Mouse (Mus musculus) ovary, adult 18-20 months (tissue): ENCODE data around the gene Urb1.
"Not testable (repeated sequence)": the region's sequence is repeated elsewhere in the genome, so short reads cannot be mapped to it uniquely, and the experiment has no call there.

Experiments used
- DNase-seq: peaks from one replicate; pipeline ENCODE4 v3.0.0; 2022; ENCODE audit warnings: low spot score, mixed read lengths

Urb1 gene

DNA sequence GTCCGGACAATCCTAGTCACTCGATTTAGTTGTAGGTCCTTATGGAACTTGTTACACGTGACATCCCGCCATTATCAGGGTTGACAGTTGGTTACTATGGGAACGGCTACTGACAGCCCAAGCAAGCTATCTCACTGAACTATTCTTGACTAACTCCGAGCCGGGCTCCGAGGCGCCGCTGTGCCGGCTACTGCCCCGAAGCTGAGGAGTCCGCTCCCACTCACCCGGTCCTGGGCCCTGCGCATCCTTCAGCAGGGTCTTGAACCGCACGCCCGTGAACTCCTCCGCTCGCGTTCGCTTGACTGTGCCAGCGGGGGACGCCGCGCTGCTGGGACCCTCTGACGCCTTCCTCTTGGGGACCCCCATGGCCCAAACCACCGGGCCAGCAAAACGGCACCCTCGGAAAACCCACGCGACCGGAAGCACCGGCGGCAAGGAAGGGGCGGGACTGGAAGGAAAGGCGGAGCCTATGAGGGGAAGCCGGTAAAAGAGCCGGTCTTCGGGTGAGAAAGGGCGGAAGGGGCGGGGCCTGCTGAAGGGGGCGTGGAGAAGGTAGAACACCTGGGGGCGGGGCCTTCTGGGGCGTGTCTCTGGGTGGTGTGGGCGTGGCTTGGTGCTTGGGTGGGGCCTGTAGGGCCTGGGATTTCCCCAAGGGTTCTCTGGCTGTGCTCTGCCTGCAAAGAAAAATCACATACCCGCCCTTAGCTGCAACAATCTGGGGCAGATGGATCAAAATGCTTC is at the start of gene Urb1:
Urb1 (minus strand) TSS at position 439 of the 741 bp plus-strand sequence.
- peak; percentile 95 for DNase-seq

DNA sequence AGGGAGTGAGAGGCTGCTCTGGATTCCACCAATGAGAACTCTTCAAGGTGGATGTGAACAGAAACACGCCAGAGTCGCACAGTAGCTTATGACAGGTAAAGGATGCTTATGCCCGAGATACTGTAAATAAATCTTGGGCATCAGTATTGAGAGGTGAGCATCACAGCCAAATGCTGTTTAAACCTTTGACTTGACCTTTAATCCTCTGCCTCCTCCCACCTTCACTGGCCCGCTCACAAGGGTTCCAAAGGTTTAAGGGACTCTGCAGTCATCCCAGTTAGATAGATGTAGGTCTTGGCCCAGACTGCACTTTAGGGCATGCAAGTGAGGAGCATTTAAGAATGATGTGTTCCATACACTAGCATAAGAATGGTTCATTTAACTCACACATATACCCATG is 48.0 kb upstream of the Urb1 start:
- no peak for DNase-seq

DNA sequence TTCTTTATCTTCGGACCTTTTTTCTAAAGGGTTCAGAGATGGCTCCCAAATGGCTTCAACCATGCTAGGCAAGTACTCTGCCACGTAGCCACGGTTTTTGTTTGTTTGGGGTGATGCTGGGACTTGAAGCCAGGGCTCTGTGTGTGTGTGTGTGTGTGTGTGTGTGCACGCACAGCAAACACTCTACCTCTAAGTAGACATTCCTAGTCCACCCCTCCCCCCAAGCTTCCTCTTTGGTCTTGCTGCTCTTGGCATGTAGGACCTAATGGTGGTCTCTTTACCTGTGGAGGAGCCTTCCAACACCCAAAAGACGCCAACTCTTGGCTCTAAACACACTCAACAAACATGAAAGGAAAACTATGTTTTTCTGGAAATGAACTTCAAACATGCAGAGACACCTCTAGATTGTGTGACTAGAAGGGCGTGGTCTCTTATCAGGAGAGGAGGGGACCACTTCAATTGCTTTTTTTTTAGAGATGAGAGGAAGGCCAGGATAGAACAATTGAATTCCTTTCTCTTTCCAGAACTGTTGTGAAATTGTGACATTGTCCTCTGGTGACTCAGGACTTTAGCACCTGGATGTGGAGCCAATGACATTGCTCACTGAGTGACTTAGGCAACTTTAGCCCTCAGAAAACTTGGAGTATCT is 46.5 kb upstream of the Urb1 start:
- no peak for DNase-seq

- DNase-seq, result no peak
These were observed 41.6 kb upstream of the Urb1 start for GRCm38 (mm10) chr16:90851621-90852334.

GRCm38 (mm10) chr16:90850881-90851280 is 40.7 kb upstream of the Urb1 start:
- DNase-seq, result no peak

GRCm38 (mm10) chr16:90849262-90849661 is 39.0 kb upstream of the Urb1 start:
- no peak for DNase-seq

- no peak for DNase-seq
These were observed 38.5 kb upstream of the Urb1 start for GRCm38 (mm10) chr16:90848697-90849096.

DNA sequence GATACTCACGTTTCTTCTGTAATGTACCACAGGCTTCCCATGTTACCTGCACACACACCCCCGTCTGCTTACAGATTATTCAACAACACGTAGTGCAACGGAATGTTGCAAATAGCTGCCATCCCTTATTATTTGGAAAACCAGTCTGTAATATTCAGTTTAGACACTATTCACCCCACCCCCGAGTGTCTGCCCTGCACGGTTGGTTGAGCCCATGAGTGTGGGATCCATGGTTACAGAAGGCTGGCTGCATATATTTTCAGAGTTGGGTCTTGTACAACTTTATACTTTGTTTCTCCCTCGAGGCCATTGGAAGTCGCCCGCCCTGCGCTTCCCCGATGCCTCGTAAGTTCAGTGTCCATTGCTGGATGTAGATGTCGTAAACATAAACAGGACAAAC is 35.4 kb upstream of the Urb1 start:
- DNase-seq, result no peak

DNA sequence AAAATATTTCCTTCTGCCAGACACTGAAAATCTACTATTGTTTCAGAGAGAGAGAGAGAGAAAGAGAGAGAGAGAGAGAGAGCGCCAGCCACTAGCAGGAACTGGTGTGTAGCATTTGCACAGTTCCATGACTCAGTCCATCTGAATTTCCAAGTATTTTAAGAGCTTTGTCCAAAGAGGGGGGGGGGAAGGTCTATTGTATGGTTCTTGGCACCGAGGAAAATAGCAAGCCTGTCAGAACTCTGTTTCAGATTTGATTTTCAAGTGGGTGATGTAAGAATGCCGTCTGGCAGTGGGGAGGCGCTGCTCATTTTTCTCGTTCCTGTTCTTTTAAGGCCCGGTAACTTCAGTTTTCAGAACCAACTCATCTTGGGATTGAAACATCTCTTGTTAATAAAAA is 34.8 kb upstream of the Urb1 start:
- DNase-seq, result no peak

DNA sequence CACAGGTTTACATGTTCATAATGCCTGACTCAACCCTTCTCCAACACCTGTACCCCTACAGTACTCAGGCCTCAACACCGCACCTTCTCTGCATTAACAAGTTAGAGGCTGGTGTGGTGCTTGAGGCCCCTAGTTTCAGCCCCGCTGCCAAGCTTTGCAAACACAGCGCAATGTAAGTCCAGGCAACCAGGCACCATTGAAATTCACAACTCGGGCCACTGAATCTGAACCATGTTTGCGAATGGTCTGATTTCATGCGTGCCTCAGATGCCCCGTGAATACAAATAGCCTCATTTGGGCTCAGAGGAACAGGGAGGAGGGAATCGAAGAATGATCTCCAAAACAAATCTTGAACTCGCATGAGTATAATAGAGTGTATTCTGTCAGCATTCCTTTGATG is 32.0 kb upstream of the Urb1 start:
- DNase-seq, result no peak

GRCm38 (mm10) chr16:90837431-90837830 is 27.2 kb upstream of the Urb1 start:
- no peak for DNase-seq

DNA sequence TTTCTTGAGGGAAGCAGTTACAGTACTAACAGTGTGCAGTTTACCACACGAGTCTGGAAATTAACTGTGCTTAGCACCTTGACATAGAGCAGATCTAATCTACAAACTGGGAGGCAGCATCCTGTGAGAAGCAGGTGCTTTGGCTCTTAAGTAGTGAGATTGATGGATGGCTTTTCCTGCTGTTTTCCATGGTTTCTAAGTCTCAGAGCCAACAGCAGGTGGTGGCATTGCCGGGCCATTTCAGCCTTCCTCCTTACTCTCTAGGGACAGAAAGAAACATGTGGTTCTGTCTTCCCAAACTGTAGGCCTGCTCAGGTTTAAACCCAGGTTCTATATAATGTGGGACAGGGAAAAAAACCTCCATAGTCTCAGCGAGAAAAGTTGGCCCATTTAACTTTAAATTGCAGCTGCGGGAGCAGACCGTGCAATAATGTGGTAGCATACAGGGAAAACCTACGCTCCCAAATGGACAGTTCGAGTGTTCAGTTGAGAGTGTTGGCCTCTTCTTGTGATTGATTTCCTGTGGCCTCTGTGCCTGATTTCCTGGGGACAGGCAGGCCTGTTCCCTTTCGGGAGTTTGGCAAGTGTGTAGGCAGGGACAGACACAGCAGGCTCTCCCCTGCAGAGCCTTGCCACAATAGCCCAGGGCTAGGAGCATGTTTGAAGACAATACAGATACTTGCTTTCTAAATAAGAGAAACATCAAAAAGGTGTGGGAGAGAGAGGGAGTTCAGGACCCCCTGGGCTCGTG is 23.0 kb upstream of the Urb1 start:
- no peak for DNase-seq

DNA sequence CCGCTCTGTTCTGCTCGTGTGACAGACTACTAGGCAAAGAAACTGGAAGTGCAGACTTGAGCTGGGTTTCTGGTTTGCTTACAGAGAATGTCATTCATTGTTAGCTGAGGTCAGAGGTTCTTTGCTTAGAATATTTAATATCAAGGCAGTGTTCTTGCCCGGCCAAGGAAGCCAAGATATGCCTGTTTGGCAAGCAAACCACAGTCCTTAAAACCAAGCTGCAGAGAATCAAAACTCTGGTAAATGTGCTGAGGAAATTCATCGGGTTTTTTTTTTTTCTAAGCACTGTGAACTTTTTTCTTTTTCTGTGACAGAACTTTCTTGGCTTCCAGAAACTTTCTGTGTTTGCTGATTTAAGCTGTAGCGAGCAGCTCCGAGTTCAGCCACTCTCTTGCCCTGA is 22.3 kb upstream of the Urb1 start:
- no peak for DNase-seq

DNA sequence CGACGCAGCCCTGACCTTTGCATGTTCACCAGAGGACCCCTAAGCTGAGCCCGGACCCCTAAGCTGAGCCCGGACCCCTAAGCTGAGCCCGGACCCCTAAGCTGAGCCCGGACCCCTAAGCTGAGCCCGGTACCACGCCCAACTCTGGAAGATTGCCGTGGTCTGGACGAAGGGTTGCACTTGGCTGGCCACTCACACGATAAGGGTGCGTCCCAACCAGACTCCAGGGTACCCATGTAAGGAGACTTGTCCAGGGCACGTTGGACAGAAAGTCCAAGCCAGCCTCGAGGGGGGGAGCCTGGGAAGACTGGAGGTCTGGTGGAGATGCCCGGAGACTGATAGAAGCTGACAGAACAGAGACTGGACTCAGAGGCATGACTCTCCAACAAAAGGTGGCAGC is 21.5 kb upstream of the Urb1 start:
- DNase-seq, result no peak

DNA sequence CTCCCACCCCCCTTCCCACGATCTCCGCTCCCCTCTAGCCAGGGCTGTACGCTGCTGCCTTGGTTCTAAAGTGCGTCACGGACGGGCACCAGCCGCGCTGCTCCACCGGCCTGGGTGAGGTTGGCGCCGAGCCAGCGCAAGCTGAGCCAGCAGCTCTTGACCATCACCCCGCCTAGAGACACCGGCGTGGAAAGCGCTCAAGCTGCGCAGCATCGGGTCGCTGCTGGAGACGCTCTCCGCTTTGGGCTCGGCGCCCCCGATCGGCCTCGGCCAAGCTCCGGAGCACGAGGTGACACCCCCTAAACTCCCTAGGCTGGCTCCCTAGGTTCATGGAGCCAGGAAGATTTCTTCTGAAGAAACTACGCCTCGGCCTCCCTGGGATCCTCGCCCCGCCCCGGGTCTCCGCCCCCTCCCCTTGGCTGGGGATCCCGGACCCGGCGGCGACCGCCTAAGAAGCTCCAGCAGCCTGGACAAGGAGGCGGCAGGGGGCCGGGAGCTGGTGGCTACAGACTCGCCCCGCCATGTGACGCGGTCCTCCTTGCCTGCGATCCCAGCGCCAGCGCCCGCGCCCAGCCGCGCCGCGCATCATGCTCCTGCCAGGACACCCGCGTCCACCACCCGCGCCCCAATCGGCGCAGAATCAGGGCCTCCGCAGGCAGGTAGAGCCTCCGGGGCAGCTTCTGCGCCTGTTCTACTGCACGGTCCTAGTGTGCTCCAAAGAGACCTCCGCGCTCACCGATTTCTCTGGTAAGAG is 20.6 kb upstream of the Urb1 start:
- DNase-seq, result peak; percentile 62

DNA sequence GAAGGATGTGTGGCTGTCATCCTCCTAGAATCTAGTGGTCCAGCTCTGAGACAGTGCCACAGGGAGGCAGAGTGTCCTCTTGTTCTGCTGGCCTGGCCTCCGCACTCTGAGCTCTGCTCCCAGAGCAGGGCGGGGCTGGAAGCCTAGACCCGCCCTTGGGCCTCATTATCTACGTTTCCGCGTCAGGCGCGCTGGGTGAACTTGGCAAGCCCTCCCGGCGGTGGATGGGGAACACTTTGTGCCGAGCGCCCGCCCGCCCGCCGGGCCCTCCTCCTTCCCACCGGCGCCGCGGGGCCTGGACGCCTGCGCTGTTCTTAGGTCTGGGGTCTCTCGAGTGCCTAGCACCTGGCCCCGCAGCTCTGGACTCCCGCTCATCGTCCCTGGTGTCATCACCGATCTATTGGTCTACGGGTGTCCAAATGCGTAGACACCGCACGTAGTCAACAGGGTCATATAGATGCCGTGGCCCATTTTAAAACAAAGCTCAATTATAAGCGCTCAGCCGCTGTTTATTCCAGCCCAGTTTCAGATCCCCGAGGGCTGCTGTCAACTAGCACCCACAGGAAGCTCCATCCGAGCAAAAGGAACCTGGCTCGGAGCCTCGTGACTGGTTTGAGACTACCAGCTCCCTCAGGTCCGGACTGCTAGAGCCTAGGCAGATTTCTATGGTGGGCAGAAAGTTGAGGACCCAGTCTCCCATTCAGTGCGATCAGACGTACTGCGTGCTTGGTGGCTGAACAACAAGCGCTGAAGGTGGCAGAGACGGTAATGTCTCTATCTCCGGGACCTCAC is 19.9 kb upstream of the Urb1 start:
- peak; percentile 85 for DNase-seq

- DNase-seq, result no peak
These were observed 18.9 kb upstream of the Urb1 start for GRCm38 (mm10) chr16:90829136-90829535.

- no peak for DNase-seq
These were observed 17.3 kb upstream of the Urb1 start for GRCm38 (mm10) chr16:90827498-90827897.

GRCm38 (mm10) chr16:90826457-90826856 is 16.2 kb upstream of the Urb1 start, which contains the start of gene Eva1c:
TSS of gene Eva1c (plus strand) at chr16:90826719.
- no peak for DNase-seq

DNA sequence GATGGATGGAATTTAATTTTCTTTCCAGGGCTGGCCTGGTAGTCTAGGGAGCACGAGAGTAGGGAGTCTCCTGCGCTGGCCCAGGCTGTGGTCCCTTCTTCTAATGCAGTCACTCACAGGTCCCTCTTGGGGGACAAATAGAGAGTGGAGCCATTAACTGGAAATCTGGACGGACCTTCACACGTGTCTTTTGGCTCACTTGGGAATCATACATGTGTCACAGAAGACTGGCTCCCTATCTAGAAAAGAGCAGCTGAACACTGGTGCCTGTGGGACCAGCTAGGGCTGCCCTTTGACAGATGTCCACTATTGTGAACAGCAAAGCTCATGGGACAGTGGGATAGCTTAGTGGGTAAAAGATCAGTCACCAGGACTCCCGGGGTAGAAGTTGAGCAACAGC is 15.8 kb upstream of the Urb1 start:
- DNase-seq, result no peak

DNA sequence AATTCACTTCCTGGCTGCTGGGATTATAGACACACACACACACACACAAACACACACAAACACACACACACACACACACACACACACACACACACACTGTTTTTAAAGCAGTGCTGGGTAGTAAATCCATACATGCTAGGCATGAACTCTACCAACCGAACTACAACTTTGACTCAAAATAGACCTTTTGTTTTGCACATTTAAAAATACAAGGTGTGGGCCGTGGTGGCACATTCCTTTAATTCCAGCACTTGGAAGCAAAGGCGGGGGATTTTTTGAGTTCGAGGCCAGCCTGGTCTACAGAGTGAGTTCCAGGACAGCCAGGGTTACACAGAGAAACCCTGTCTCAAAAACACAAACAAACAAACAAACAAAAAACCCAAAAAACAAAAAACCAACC is 13.8 kb upstream of the Urb1 start:
- not testable (repeated sequence) for DNase-seq
